Mouse (Mus musculus): Measurements from ENCODE around the gene Tacstd2. TPM values are rescaled to one million over a fixed set of nuclear protein-coding genes. Genes with fewer than 3 reads are reported as not detected.

The Tacstd2 gene
- 0.09 and 54.2 TPM in 2 replicates for polyA plus RNA-seq (2012; rRNA removed; ENCODE audit: low replicate concordance)

GRCm38 (mm10) chr6:67535777-67536054, at the start of gene Tacstd2:
Tacstd2 (minus strand) TSS chr6:67535796.

DNA sequence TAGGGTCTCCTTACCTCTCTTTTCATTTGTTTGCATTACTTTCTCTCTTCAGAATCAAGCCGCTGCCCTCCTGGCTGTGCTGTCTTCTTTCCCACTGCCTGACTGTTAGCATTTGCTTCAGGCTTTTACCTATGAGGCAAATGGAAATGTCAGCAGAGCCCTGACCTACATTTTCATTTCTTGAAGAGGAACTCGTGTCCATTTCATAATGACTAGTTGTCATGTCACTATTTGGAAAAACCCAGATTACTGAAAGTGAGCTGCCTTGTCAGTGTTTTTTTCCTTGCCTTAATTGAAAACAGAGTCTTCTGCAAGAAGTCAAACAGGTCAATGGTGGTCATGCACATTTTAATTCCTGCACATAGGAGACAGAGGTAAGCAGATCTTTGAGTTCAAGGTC, 43.8 kb downstream of the Tacstd2 start, which contains the start of gene Il23r:
Il23r (minus strand) TSS at position 101 of the 400 bp plus-strand sequence.

Other genes starting within 250 kb of the Tacstd2 start
- 0.27 and 0.44 TPM in 2 replicates for gene Il12rb2, start 159.6 kb downstream of the Tacstd2 start, polyA plus RNA-seq (2012; rRNA removed; ENCODE audit: low replicate concordance)
- 0.04 TPM in 1 of 2 replicates, not detected in the other for gene Il23r, start 43.9 kb downstream of the Tacstd2 start, polyA plus RNA-seq (2012; rRNA removed; ENCODE audit: low replicate concordance)